Mouse (Mus musculus): Measurements from ENCODE around the gene Gk5. TPM values are rescaled to one million over a fixed set of nuclear protein-coding genes. Genes with fewer than 3 reads are reported as not detected.
"Not testable (repeated sequence)": the region's sequence is repeated elsewhere in the genome, so short reads cannot be mapped to it uniquely, and the experiment has no call there.

The Gk5 gene
- polyA plus RNA-seq, 1 experiment, result 5.7 TPM

DNA sequence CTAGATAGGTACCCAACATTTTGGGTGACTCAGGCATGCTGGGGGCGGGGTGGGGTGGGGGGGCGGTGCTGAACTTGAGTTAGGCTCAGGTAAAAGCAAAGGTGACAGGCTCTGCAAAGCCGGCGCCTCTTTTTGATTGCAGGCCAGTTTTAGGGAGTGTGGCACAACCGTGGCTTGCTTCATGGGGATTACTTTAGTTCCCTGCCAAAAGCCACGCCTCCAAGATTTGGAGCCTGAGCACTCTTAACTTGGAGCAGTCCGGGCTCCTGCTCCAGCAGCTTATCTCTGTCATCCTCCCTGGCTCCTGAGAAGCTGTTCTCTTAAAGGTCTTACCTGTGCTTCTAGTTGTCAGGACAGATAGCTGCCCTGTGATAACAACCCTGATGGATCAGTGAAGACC, 21.8 kb downstream of the Gk5 start:
- no peak overlapping the region for H3K27ac ChIP-seq (ENCODE audit: insufficient read depth, low read length)
- no peak for TF ChIP-seq CTCF (IDR thresholded peaks at IDR 0.05; ENCODE audit: borderline replicate concordance, insufficient read depth, low read length)
- TF ChIP-seq POLR2A (IDR thresholded peaks at IDR 0.05; ENCODE audit: low read depth, low read length), result no peak
- H3K4me1 ChIP-seq (ENCODE audit: control insufficient read depth, insufficient read depth, low read length), result no peaks in the 10 kb centered on the region
- no peak overlapping the region for H3K4me3 ChIP-seq (ENCODE audit: insufficient read depth, low read length)

DNA sequence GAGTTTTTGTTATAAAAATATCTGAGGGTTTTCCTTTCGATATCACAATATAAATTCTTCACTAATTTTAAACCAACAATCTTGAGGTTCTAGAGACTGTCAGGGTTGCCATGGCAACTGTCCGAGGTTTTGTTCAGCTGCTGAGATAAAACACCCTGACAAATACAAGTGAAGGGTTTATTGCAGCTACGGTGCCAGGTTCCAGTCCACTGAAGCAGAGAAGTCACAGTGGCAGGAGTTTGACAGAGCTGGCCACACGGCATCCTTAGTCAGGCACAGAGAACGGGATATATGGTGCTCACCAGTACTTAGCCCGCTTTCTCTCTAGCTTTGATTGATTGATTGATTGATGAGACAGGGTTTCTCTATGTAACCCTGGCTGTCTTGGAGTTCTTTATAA, 23.3 kb downstream of the Gk5 start:
- Histone ChIP-seq H3K27ac (ENCODE audit: insufficient read depth, low read length) (no peak overlapping the region), H3K4me3 (ENCODE audit: insufficient read depth, low read length) (no peak overlapping the region), H3K4me1 (ENCODE audit: control insufficient read depth, insufficient read depth, low read length) (no peaks in the 10 kb centered on the region)
- TF ChIP-seq CTCF (IDR thresholded peaks at IDR 0.05; ENCODE audit: borderline replicate concordance, insufficient read depth, low read length), result no peak
- no peak for TF ChIP-seq POLR2A (IDR thresholded peaks at IDR 0.05; ENCODE audit: low read depth, low read length)

DNA sequence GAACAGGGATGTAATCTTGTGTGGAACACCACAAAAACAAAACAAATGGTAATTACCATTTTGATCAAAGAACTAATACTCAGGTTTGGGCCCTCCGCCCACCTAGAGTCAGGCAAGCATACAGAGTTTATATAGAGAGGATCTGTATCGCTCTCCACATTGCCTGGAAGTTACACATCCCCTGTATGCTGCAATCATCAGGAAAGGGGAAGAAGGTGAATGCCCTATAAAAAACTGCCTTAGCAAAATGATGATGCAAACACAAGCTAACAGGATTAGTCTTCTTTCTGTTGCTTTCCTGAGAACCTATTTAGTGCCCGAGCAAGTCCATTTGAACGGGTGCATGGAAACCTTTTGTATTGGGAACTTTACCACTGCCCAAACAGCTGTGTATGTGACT, 24.5 kb downstream of the Gk5 start:
- TF ChIP-seq POLR2A (IDR thresholded peaks at IDR 0.05; ENCODE audit: low read depth, low read length) (no peak), CTCF (IDR thresholded peaks at IDR 0.05; ENCODE audit: borderline replicate concordance, insufficient read depth, low read length) (no peak)
- no peak overlapping the region for H3K27ac ChIP-seq (ENCODE audit: insufficient read depth, low read length)
- H3K4me3 ChIP-seq (ENCODE audit: insufficient read depth, low read length), result no peak overlapping the region
- H3K4me1 ChIP-seq (ENCODE audit: control insufficient read depth, insufficient read depth, low read length), result no peaks in the 10 kb centered on the region

DNA sequence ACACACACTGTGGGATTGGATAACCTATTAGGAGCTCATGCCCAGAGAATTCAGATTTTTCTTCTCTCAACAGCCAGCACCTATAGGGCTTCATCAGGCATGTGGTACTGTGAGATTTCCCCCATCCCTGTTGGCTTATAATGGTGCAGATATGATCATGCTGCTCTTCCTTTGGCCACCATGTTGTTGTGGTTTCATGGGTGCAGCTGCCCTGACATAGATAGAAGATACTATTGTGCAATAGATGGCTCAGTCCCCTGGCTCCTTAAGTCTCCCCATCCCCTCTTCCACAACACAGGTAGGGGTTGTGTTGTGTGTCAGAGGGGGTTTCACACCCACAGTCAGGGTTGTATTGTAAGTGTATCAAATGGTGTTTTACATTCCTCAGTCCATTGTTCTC, 25.7 kb downstream of the Gk5 start:
- TF ChIP-seq CTCF (IDR thresholded peaks at IDR 0.05; ENCODE audit: borderline replicate concordance, insufficient read depth, low read length), result no peak
- no peak overlapping the region for H3K27ac ChIP-seq (ENCODE audit: insufficient read depth, low read length)
- H3K4me3 ChIP-seq (ENCODE audit: insufficient read depth, low read length), result no peak overlapping the region
- H3K4me1 ChIP-seq (ENCODE audit: control insufficient read depth, insufficient read depth, low read length), result no peaks in the 10 kb centered on the region

DNA sequence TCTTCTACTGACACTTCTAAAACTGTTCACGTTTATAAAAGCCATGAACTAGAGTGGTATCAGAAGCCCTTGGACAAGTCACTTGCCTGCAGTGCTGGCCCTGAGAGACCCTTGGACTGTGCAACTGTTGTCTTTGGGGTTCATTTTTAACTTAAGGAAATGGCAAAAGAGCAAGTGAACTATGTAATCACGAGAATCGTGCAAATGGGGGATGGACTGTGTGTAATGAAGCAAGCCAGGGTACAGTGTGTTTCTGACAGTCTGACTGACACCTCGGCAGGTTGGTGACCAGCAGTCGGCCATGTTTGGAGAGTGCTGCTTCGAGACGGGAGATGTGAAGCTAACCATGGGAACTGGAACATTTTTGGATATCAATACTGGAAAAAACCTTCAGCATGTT, 33.6 kb downstream of the Gk5 start:
- no peaks in the 10 kb centered on the region for H3K4me1 ChIP-seq (ENCODE audit: control insufficient read depth, insufficient read depth, low read length)
- TF ChIP-seq POLR2A (IDR thresholded peaks at IDR 0.05; ENCODE audit: low read depth, low read length) (no peak), CTCF (IDR thresholded peaks at IDR 0.05; ENCODE audit: borderline replicate concordance, insufficient read depth, low read length) (no peak)
- no peak overlapping the region for H3K4me3 ChIP-seq (ENCODE audit: insufficient read depth, low read length)
- no peak overlapping the region for H3K27ac ChIP-seq (ENCODE audit: insufficient read depth, low read length)

DNA sequence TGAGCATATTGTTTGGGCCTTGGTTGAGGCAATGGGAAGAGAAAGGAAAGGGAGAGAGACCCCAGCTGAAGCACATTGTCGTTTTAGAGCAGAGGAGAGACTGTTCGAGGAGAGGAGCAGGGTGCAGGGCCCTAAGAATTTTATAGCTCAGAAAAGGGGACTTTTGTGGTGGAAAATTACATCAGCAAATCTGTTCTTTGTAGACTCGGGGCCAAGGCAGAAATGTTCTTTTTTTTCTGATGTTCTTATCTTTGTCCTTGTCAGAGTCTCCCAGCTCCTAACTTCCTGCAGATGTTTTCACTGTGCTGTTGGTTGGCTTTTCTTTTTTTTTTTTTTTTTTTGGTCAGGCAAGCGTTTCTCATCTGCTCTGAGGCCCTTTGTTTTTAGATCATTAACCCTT, 39.3 kb downstream of the Gk5 start:
- TF ChIP-seq CTCF (IDR thresholded peaks at IDR 0.05; ENCODE audit: borderline replicate concordance, insufficient read depth, low read length), result no peak
- TF ChIP-seq POLR2A (IDR thresholded peaks at IDR 0.05; ENCODE audit: low read depth, low read length), result no peak
- H3K4me1 ChIP-seq (ENCODE audit: control insufficient read depth, insufficient read depth, low read length), result no peaks in the 10 kb centered on the region
- no peak overlapping the region for H3K4me3 ChIP-seq (ENCODE audit: insufficient read depth, low read length)
- no peak overlapping the region for H3K27ac ChIP-seq (ENCODE audit: insufficient read depth, low read length)

DNA sequence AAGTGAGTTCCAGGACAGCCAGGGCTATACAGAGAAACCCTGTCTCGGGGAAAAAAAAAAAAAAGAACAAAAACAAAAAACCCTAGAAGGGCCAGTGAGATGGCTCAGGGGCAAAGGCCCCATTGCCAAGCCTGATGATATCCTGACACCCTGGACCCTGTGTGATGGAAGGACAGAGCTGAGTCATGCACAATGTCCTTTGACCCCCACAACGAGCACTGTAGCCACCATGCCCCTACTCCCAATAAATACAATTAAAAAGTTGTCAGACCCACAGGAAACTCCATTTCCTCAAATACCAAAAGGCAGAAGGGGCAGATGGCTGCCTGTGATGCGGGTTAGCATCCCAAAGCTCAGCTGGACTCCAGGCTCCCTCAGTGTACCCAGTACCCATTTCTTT, 39.9 kb downstream of the Gk5 start:
- no peaks in the 10 kb centered on the region for H3K4me1 ChIP-seq (ENCODE audit: control insufficient read depth, insufficient read depth, low read length)
- no peak for TF ChIP-seq CTCF (IDR thresholded peaks at IDR 0.05; ENCODE audit: borderline replicate concordance, insufficient read depth, low read length)
- no peak for TF ChIP-seq POLR2A (IDR thresholded peaks at IDR 0.05; ENCODE audit: low read depth, low read length)
- no peak overlapping the region for H3K4me3 ChIP-seq (ENCODE audit: insufficient read depth, low read length)
- no peak overlapping the region for H3K27ac ChIP-seq (ENCODE audit: insufficient read depth, low read length)

DNA sequence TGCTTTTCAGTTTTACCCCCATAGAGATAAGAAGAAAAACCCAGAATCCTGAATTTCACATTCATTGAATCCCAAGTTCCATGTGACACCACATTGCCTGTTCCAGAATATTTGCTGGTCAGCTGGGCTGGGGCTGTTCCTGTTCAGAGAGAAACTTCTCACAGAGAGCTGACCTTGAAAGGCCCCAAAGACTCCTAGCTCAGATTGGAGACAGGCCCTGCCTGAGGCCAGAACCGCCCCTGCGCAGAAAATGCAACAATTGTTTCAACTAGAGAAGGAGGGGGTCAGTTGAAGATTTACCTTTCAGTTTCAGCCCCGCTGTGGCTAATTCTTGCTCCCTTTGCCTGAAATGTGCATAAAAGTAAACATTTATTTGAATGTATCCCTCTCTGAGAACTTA, 41.6 kb downstream of the Gk5 start:
- H3K27ac ChIP-seq (ENCODE audit: insufficient read depth, low read length), result no peak overlapping the region
- no peaks in the 10 kb centered on the region for H3K4me1 ChIP-seq (ENCODE audit: control insufficient read depth, insufficient read depth, low read length)
- TF ChIP-seq POLR2A (IDR thresholded peaks at IDR 0.05; ENCODE audit: low read depth, low read length), result no peak
- TF ChIP-seq CTCF (IDR thresholded peaks at IDR 0.05; ENCODE audit: borderline replicate concordance, insufficient read depth, low read length), result no peak
- H3K4me3 ChIP-seq (ENCODE audit: insufficient read depth, low read length), result no peak overlapping the region

DNA sequence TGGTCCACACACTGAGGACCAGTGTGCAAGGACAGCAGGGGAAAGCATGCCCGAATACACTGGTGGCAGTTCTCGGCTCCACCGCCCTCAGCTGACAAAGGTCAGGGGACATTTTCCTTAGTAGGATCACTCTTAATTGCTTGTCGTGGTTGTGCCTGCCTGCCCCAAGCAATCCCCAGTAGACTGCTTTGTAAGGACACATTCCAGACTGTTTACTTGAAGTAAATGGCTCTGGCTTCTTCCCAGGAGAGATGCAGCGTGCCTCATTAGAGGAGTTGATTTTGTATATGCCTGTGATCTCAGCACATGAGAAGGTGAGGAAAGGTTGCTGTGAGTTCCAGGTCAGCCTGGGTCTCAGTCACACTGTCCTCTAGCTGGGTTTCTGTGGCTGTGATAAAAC, 43.3 kb downstream of the Gk5 start:
- Histone ChIP-seq H3K27ac (ENCODE audit: insufficient read depth, low read length) (no peak overlapping the region), H3K4me3 (ENCODE audit: insufficient read depth, low read length) (no peak overlapping the region), H3K4me1 (ENCODE audit: control insufficient read depth, insufficient read depth, low read length) (no peaks in the 10 kb centered on the region)
- TF ChIP-seq POLR2A (IDR thresholded peaks at IDR 0.05; ENCODE audit: low read depth, low read length) (no peak), CTCF (IDR thresholded peaks at IDR 0.05; ENCODE audit: borderline replicate concordance, insufficient read depth, low read length) (no peak)

DNA sequence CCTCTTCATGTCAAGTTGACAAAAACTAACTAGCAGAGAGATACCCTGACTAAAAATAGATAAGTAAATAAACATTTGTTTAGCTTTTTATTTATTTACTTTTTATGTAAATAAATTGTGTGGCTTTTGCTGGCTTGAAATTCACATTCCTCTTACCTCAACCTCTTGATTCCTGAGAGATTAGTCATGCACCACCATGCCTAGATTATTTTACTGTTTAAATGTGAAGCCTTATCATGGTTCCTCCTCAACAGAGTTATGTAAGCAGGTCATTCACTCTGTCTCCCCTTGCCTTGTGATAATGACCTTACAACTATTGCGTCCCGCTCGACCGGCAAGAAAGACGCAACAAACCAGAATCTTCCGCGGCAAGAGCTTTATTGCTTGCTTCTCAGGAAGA, 44.3 kb downstream of the Gk5 start:
- Histone ChIP-seq H3K4me1 (ENCODE audit: control insufficient read depth, insufficient read depth, low read length) (no peaks in the 10 kb centered on the region), H3K4me3 (ENCODE audit: insufficient read depth, low read length) (no peak overlapping the region), H3K27ac (ENCODE audit: insufficient read depth, low read length) (no peak overlapping the region)
- TF ChIP-seq POLR2A (IDR thresholded peaks at IDR 0.05; ENCODE audit: low read depth, low read length) (no peak), CTCF (IDR thresholded peaks at IDR 0.05; ENCODE audit: borderline replicate concordance, insufficient read depth, low read length) (no peak)

DNA sequence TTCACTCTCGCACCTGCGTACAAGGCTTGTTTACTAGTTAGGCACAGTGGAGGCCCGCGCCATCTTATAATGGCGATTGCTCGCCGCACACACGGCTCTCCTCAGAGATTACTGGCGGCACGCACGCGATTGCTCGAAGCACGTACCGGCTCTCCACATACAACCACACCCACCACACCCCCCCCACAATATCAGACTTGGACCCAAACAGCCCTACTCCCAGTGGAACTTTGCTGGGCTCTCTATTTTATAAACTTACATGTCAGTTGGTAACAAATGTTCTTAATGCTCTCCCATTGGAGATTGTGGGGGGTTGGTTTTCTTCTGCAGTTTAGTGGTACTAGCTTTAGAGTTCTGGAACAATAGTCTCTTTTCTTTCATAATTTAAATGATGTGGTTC, 44.8 kb downstream of the Gk5 start:
- not testable (repeated sequence) for H3K4me3 ChIP-seq (ENCODE audit: insufficient read depth, low read length); H3K27ac ChIP-seq (ENCODE audit: insufficient read depth, low read length); H3K4me1 ChIP-seq (ENCODE audit: control insufficient read depth, insufficient read depth, low read length)

Measured in embryonic fibroblast, embryonic 13.5 days (primary cell).